Mouse (Mus musculus) forebrain, embryonic 10.5 days (tissue): ENCODE data around the gene Olfr575. TPM values are rescaled to one million over a fixed set of nuclear protein-coding genes. Genes with fewer than 3 reads are reported as not detected.

ENCODE experiments used
- DNase-seq: peaks from one replicate; pipeline ENCODE4 v3.0.0-alpha.2; 2017; ENCODE audit warnings: low spot score; ENCODE audit errors: extremely low spot score
- H3K27ac ChIP-seq: fragments of 300-500 bp; sonication (generic); 2 replicates; pipeline ENCODE4 v1.5.1; 2016; ENCODE audit warnings: mild to moderate bottlenecking
- H3K27me3 ChIP-seq: fragments of 300-500 bp; sonication (generic); 2 replicates; pipeline ENCODE4 v1.6.1; 2016; ENCODE audit warnings: mild to moderate bottlenecking; ENCODE audit not compliant: poor library complexity, severe bottlenecking
- H3K36me3 ChIP-seq: fragments of 300-500 bp; sonication (generic); replicated peaks from 2 replicates; pipeline ENCODE4 v1.6.1; 2016; ENCODE audit warnings: mild to moderate bottlenecking, moderate library complexity
- H3K4me1 ChIP-seq: fragments of 300-500 bp; sonication (generic); 2 replicates; pipeline ENCODE4 v1.6.1; 2016
- H3K4me3 ChIP-seq: fragments of 300-500 bp; sonication (generic); 2 replicates; pipeline ENCODE4 v1.5.1; 2016; ENCODE audit warnings: mild to moderate bottlenecking, moderate library complexity
- H3K9me3 ChIP-seq: fragments of 300-500 bp; sonication (generic); 2 replicates; pipeline ENCODE4 v1.6.1; 2016; ENCODE audit warnings: mild to moderate bottlenecking, moderate library complexity
- WGBS: fragments of 180-500 bp; shearing (Covaris S2); methylation state at CpG from one replicate; pipeline ENCODE4 v1.1.7; 2016; 5-methylcytosine and 5-hydroxymethylcytosine counted together
- polyA plus RNA-seq: library from polyadenylated mRNA; unstranded; fragments of >200 nt; fragmentation: Nextera tagmentation; extraction: Ambion mirVana; gene quantifications from 2 replicates; pipeline ENCODE4 v1.2.1, GENCODE M21; 2016

The Olfr575 gene
- not detected in 2 replicates for polyA plus RNA-seq

- Histone ChIP-seq H3K36me3 (no peaks in the 10 kb centered on the region), H3K4me1 (no peaks in the 10 kb centered on the region), H3K4me3 (no peak within 1 kb of the TSS), H3K9me3 (no peaks in the 10 kb centered on the region), H3K27me3 (no peaks in the 10 kb centered on the region), H3K27ac (no peak within 1 kb of the TSS)
- 77% methylated on average over 1 of the region's 1 CpGs for WGBS
- no peak for DNase-seq
Measured at GRCm38 (mm10) chr7:102958593-102958992, at the start of gene Olfr575. Olfr575 (minus strand) TSS chr7:102958775.

- H3K9me3 ChIP-seq = no peaks in the 10 kb centered on the region
- H3K4me3 ChIP-seq = no peak within 1 kb of the TSS
- H3K27me3 ChIP-seq = no peaks in the 10 kb centered on the region
- no peak for DNase-seq
- H3K27ac ChIP-seq = no peak within 1 kb of the TSS
- no peaks in the 10 kb centered on the region for H3K36me3 ChIP-seq
- WGBS = 82% methylated on average over 3 of the region's 3 CpGs
- no peaks in the 10 kb centered on the region for H3K4me1 ChIP-seq
Measured at GRCm38 (mm10) chr7:102989224-102989623, 30.6 kb upstream of the Olfr575 start, which contains the start of gene Olfr578. Olfr578 (minus strand) TSS chr7:102989324.

- no peaks in the 10 kb centered on the region for H3K4me1 ChIP-seq
- H3K4me3 ChIP-seq = no peak within 1 kb of the TSS
- H3K9me3 ChIP-seq = no peaks in the 10 kb centered on the region
- no peak within 1 kb of the TSS for H3K27ac ChIP-seq
- WGBS = 87% methylated on average over 2 of the region's 2 CpGs
- H3K36me3 ChIP-seq = no peaks in the 10 kb centered on the region
- no peak for DNase-seq
- H3K27me3 ChIP-seq = no peaks in the 10 kb centered on the region
Measured at GRCm38 (mm10) chr7:102975843-102976242, 17.3 kb upstream of the Olfr575 start, which contains the start of gene Olfr577. Olfr577 (minus strand) TSS chr7:102975943.

GRCm38 (mm10) chr7:102974399-102974798 lies 15.8 kb upstream of the Olfr575 start:
- no peak for DNase-seq
- 55% methylated on average over 1 of the region's 1 CpGs for WGBS
- no peaks in the 10 kb centered on the region for H3K27me3 ChIP-seq

GRCm38 (mm10) chr7:102962360-102962759 lies 3.8 kb upstream of the Olfr575 start, which contains the start of gene Olfr576:
Olfr576 (plus strand) TSS chr7:102962660.
- no peak within 1 kb of the TSS for H3K27ac ChIP-seq
- no peak for DNase-seq
- no peaks in the 10 kb centered on the region for H3K27me3 ChIP-seq
- WGBS = 74% methylated on average over 2 of the region's 2 CpGs
- no peaks in the 10 kb centered on the region for H3K36me3 ChIP-seq
- H3K9me3 ChIP-seq = no peaks in the 10 kb centered on the region
- no peaks in the 10 kb centered on the region for H3K4me1 ChIP-seq
- H3K4me3 ChIP-seq = no peak within 1 kb of the TSS

More at GRCm38 (mm10) chr7:102974399-102974798, 15.8 kb upstream of the Olfr575 start:
- Histone ChIP-seq H3K27ac (no peak overlapping the region), H3K9me3 (no peaks in the 10 kb centered on the region), H3K4me1 (no peaks in the 10 kb centered on the region), H3K36me3 (no peaks in the 10 kb centered on the region), H3K4me3 (no peak overlapping the region)

GRCm38 (mm10) chr7:102958137-102958536 lies 438 bp downstream of the Olfr575 start:
- WGBS = 71% methylated on average over 3 of the region's 3 CpGs
- Histone ChIP-seq H3K36me3 (no peaks in the 10 kb centered on the region), H3K4me1 (no peaks in the 10 kb centered on the region), H3K27ac (no peak overlapping the region), H3K27me3 (no peaks in the 10 kb centered on the region), H3K4me3 (no peak overlapping the region), H3K9me3 (no peaks in the 10 kb centered on the region)
- no peak for DNase-seq

GRCm38 (mm10) chr7:102950732-102951131 lies 7.8 kb downstream of the Olfr575 start:
- H3K27ac ChIP-seq = no peak overlapping the region
- H3K4me3 ChIP-seq = no peak overlapping the region
- H3K36me3 ChIP-seq = no peaks in the 10 kb centered on the region
- no peaks in the 10 kb centered on the region for H3K9me3 ChIP-seq
- H3K4me1 ChIP-seq = no peaks in the 10 kb centered on the region
- no peak for DNase-seq
- 83% methylated on average over 1 of the region's 1 CpGs for WGBS
- H3K27me3 ChIP-seq = no peaks in the 10 kb centered on the region

- Histone ChIP-seq H3K36me3 (no peaks in the 10 kb centered on the region), H3K27me3 (no peaks in the 10 kb centered on the region), H3K4me1 (no peaks in the 10 kb centered on the region), H3K4me3 (no peak within 1 kb of the TSS), H3K27ac (no peak within 1 kb of the TSS), H3K9me3 (no peaks in the 10 kb centered on the region)
- no peak for DNase-seq
- WGBS = 87% methylated on average over 1 of the region's 1 CpGs
Measured at GRCm38 (mm10) chr7:102948167-102948566, 10.4 kb downstream of the Olfr575 start, which contains the start of gene Olfr574. Olfr574 (plus strand) TSS chr7:102948467.

GRCm38 (mm10) chr7:102943417-102943816 lies 15.2 kb downstream of the Olfr575 start:
- Histone ChIP-seq H3K36me3 (no peaks in the 10 kb centered on the region), H3K4me3 (no peak overlapping the region)
- WGBS = 82% methylated on average over 1 of the region's 1 CpGs

GRCm38 (mm10) chr7:102942475-102942874 lies 16.1 kb downstream of the Olfr575 start, which contains the start of gene Olfr573-ps1:
Olfr573-ps1 (minus strand) TSS chr7:102942575.
- Histone ChIP-seq H3K4me3 (no peak within 1 kb of the TSS), H3K9me3 (no peaks in the 10 kb centered on the region), H3K27ac (no peak within 1 kb of the TSS), H3K27me3 (no peaks in the 10 kb centered on the region), H3K4me1 (no peaks in the 10 kb centered on the region), H3K36me3 (no peaks in the 10 kb centered on the region)
- DNase-seq = no peak
- WGBS = 100% methylated on average over 2 of the region's 2 CpGs

More at GRCm38 (mm10) chr7:102943417-102943816, 15.2 kb downstream of the Olfr575 start:
- Histone ChIP-seq H3K27ac (no peak overlapping the region), H3K9me3 (no peaks in the 10 kb centered on the region), H3K27me3 (no peaks in the 10 kb centered on the region), H3K4me1 (no peaks in the 10 kb centered on the region)
- no peak for DNase-seq

GRCm38 (mm10) chr7:102927105-102927504 lies 31.5 kb downstream of the Olfr575 start:
- no peaks in the 10 kb centered on the region for H3K36me3 ChIP-seq
- DNase-seq = no peak
- WGBS = 82% methylated on average over 3 of the region's 3 CpGs

GRCm38 (mm10) chr7:102924109-102924508 lies 34.5 kb downstream of the Olfr575 start, which contains the start of gene Olfr572:
Olfr572 (plus strand) TSS chr7:102924409.
- Histone ChIP-seq H3K9me3 (no peaks in the 10 kb centered on the region), H3K27me3 (no peaks in the 10 kb centered on the region), H3K4me1 (no peaks in the 10 kb centered on the region), H3K27ac (no peak within 1 kb of the TSS), H3K36me3 (no peaks in the 10 kb centered on the region), H3K4me3 (no peak within 1 kb of the TSS)
- 64% methylated on average over 1 of the region's 1 CpGs for WGBS
- no peak for DNase-seq

More at GRCm38 (mm10) chr7:102927105-102927504, 31.5 kb downstream of the Olfr575 start:
- Histone ChIP-seq H3K4me3 (no peak overlapping the region), H3K9me3 (no peaks in the 10 kb centered on the region), H3K4me1 (no peaks in the 10 kb centered on the region), H3K27me3 (no peaks in the 10 kb centered on the region), H3K27ac (no peak overlapping the region)

GRCm38 (mm10) chr7:102919632-102920031 lies 38.9 kb downstream of the Olfr575 start:
- no peak for DNase-seq
- H3K27ac ChIP-seq = no peak overlapping the region
- no peaks in the 10 kb centered on the region for H3K27me3 ChIP-seq
- WGBS = 6% methylated on average over 1 of the region's 1 CpGs
- no peaks in the 10 kb centered on the region for H3K4me1 ChIP-seq
- no peak overlapping the region for H3K4me3 ChIP-seq
- no peaks in the 10 kb centered on the region for H3K36me3 ChIP-seq
- H3K9me3 ChIP-seq = no peaks in the 10 kb centered on the region
